Mouse (Mus musculus): ENCODE measurements around the gene Atr.

DNA sequence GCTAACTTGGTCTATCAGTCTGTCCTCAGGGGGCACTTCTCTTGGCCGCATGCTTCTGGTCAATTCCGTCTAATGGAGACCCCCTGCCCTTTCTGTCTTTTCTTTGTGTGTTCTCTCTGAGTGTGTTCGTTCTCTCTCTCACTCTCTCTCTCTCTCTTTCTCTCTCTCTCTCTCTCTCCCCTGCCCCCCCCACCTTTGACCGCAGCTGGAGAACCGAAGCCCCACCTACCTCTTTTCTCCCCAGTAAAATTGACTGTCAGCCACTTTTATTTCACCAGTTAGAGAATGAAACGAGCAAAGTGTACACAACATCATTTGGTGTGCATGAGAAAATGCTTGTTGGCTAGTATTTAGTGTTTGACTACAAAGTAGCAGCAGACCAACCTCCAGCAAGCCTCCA lies 101.8 kb downstream of the Atr start:
- TF ChIP-seq POLR2A (IDR thresholded peaks at IDR 0.05; ENCODE audit: borderline replicate concordance, extremely low read depth, insufficient read depth, insufficient read length, poor library complexity, severe bottlenecking) (no peak), CTCF (IDR thresholded peaks at IDR 0.05; ENCODE audit: borderline replicate concordance, extremely low read depth, insufficient read depth, insufficient read length) (no peak)
